Mouse (Mus musculus): Measurements from ENCODE around the gene Adam23. TPM values are rescaled to one million over a fixed set of nuclear protein-coding genes. Genes with fewer than 3 reads are reported as not detected.

Gene Adam23
- total RNA-seq, 1 experiment from 2014 or later: 11.5 TPM

GRCm38 (mm10) chr1:63478946-63479345 lies 33.3 kb downstream of the Adam23 start:
- no peak for DNase-seq

GRCm38 (mm10) chr1:63484646-63485045 lies 39.0 kb downstream of the Adam23 start:
- no peak for DNase-seq

- DNase-seq: no peak
Observed at GRCm38 (mm10) chr1:63486646-63487045, 41.0 kb downstream of the Adam23 start.

GRCm38 (mm10) chr1:63491001-63491400 lies 45.3 kb downstream of the Adam23 start:
- no peak for DNase-seq

- no peak for DNase-seq
Observed at GRCm38 (mm10) chr1:63493325-63493724, 47.6 kb downstream of the Adam23 start.

GRCm38 (mm10) chr1:63507386-63507785 lies 61.7 kb downstream of the Adam23 start:
- no peak for DNase-seq

- no peak for DNase-seq
Observed at GRCm38 (mm10) chr1:63508801-63509200, 63.1 kb downstream of the Adam23 start.

- peak; percentile 29 for DNase-seq
Observed at GRCm38 (mm10) chr1:63511416-63511815, 65.7 kb downstream of the Adam23 start.

GRCm38 (mm10) chr1:63517800-63518199 lies 72.1 kb downstream of the Adam23 start:
- peak; percentile 50 for DNase-seq

- no peak for DNase-seq
Observed at GRCm38 (mm10) chr1:63518814-63519213, 73.1 kb downstream of the Adam23 start.

GRCm38 (mm10) chr1:63529901-63530300 lies 84.2 kb downstream of the Adam23 start:
- peak; percentile 52 for DNase-seq

GRCm38 (mm10) chr1:63534271-63534827 lies 88.7 kb downstream of the Adam23 start:
- DNase-seq: no peak

- no peak for DNase-seq
Observed at GRCm38 (mm10) chr1:63539884-63540613, 94.4 kb downstream of the Adam23 start.

GRCm38 (mm10) chr1:63544122-63544521 lies 98.4 kb downstream of the Adam23 start:
- DNase-seq: no peak

GRCm38 (mm10) chr1:63553039-63553438 lies 107.3 kb downstream of the Adam23 start:
- DNase-seq: no peak

GRCm38 (mm10) chr1:63561772-63562520 lies 116.3 kb downstream of the Adam23 start:
- peak; percentile 54 for DNase-seq

GRCm38 (mm10) chr1:63563928-63564327 lies 118.2 kb downstream of the Adam23 start:
- DNase-seq: peak; percentile 16

GRCm38 (mm10) chr1:63566501-63566900 lies 120.8 kb downstream of the Adam23 start:
- DNase-seq: no peak

GRCm38 (mm10) chr1:63567031-63567430 lies 121.3 kb downstream of the Adam23 start:
- DNase-seq: no peak

GRCm38 (mm10) chr1:63572229-63572628 lies 126.5 kb downstream of the Adam23 start:
- DNase-seq: no peak

GRCm38 (mm10) chr1:63573432-63573831 lies 127.7 kb downstream of the Adam23 start:
- peak; percentile 41 for DNase-seq

GRCm38 (mm10) chr1:63573864-63574611 lies 128.3 kb downstream of the Adam23 start:
- DNase-seq: no peak

- no peak for DNase-seq
Observed at GRCm38 (mm10) chr1:63576803-63577202, 131.1 kb downstream of the Adam23 start.

All from adrenal gland, postnatal 14 days (tissue).